30 mouse cellular contexts compared by ENCODE assay signal in genomic region chr6:96441971-96442370, GRCm38 (mm10).
"Had no signal": no experiment of that assay in that cellular context is flagged by ENCODE, and none has a peak within 500 bp of the region (broad histone marks: within the 10 kb centered on the region; RNA-seq: fewer than 3 reads in every experiment).

No protein-coding gene starts in this region.

- H3K27me3 ChIP-seq: heart, embryonic 12.5 days; heart, embryonic 13.5 days; heart, embryonic 15.5 days; hindbrain, embryonic 12.5 days; hindbrain, embryonic 13.5 days; hindbrain, embryonic 15.5 days; intestine, embryonic 15.5 days had no signal

- H3K4me2 ChIP-seq: heart, embryonic 11.5 days; heart, embryonic 12.5 days; heart, embryonic 13.5 days; heart, embryonic 15.5 days; hindbrain, embryonic 12.5 days; hindbrain, embryonic 13.5 days; hindbrain, embryonic 14.5 days; hindbrain, embryonic 15.5 days; intestine, embryonic 15.5 days had no signal

- DNase-seq: heart, postnatal 10 days; heart, postnatal 14 days; heart, postnatal 36 days; heart, postnatal 4 days; kidney, adult 11 months; kidney, adult 18-20 months; kidney, postnatal 10 days; kidney, postnatal 25 days; kidney, postnatal 4 days; layer of hippocampus, adult 9-11 months; layer of hippocampus, postnatal 36 days had no signal

- H3K4me3 ChIP-seq: heart, embryonic 10.5 days; heart, embryonic 12.5 days; heart, embryonic 13.5 days; heart, embryonic 15.5 days; hindbrain, embryonic 10.5 days; hindbrain, embryonic 12.5 days; hindbrain, embryonic 13.5 days; hindbrain, embryonic 15.5 days; intestine, embryonic 15.5 days; layer of hippocampus, adult 2 months; left cerebral cortex, adult 2 months had no signal

- H3K4me1 ChIP-seq: heart, embryonic 10.5 days; heart, embryonic 12.5 days; heart, embryonic 13.5 days; heart, embryonic 15.5 days; hindbrain, embryonic 10.5 days; hindbrain, embryonic 12.5 days; hindbrain, embryonic 15.5 days; intestine, embryonic 15.5 days had no signal

- H3K9me3 ChIP-seq: heart, embryonic 10.5 days; heart, embryonic 12.5 days; heart, embryonic 13.5 days; heart, embryonic 15.5 days; hindbrain, embryonic 10.5 days; hindbrain, embryonic 12.5 days; hindbrain, embryonic 13.5 days; hindbrain, embryonic 15.5 days; intestine, embryonic 15.5 days had no signal

- ATAC-seq: hindbrain, embryonic 16.5 days; hindbrain, postnatal 0 days; inflammation-experienced regulatory T-cells, adult 6 months; intestine, embryonic 15.5 days; intestine, embryonic 16.5 days; intestine, postnatal 0 days had no signal

- H3K27ac ChIP-seq: heart, embryonic 10.5 days; heart, embryonic 13.5 days; heart, embryonic 15.5 days; hindbrain, embryonic 10.5 days; hindbrain, embryonic 12.5 days; hindbrain, embryonic 13.5 days; hindbrain, embryonic 14.5 days; hindbrain, embryonic 15.5 days; hindbrain, postnatal 0 days; intestine, embryonic 15.5 days; kidney, postnatal 0 days; left cerebral cortex, adult 2 months had no signal

- H3K9ac ChIP-seq: heart, embryonic 12.5 days; heart, embryonic 13.5 days; heart, embryonic 15.5 days; hindbrain, embryonic 12.5 days; hindbrain, embryonic 13.5 days; hindbrain, embryonic 14.5 days; hindbrain, embryonic 15.5 days; intestine, embryonic 15.5 days had no signal

- H3K36me3 ChIP-seq: heart, embryonic 10.5 days; heart, embryonic 12.5 days; heart, embryonic 13.5 days; heart, embryonic 15.5 days; hindbrain, embryonic 10.5 days; hindbrain, embryonic 12.5 days; hindbrain, embryonic 13.5 days; hindbrain, embryonic 15.5 days; intestine, embryonic 15.5 days had no signal
